Mouse (Mus musculus) limb, embryonic 14.5 days (tissue): ENCODE measurements around the gene Bhmt. TPM values are rescaled to one million over a fixed set of nuclear protein-coding genes. Genes with fewer than 3 reads are reported as not detected.

Experiments
- ATAC-seq: fragments of 200-750 bp; cut with Nextera tagmentation; 2 replicates; pipeline ENCODE4 v1.8.0; 2017; ENCODE audit warnings: low read depth, moderate number of reproducible peaks, moderate TSS enrichment; ENCODE audit not compliant: low FRiP score
- DNase-seq: peaks from one replicate; pipeline ENCODE4 v3.0.0-alpha.2; 2015; ENCODE audit warnings: low spot score
- H3K27ac ChIP-seq: fragments of 300-500 bp; sonication (generic); replicated peaks from 2 replicates; pipeline ENCODE4 v1.5.1; 2014; ENCODE audit warnings: low read depth, mild to moderate bottlenecking, low read length, moderate library complexity, mixed read lengths
- H3K27me3 ChIP-seq: fragments of 300-500 bp; sonication (generic); 2 replicates; pipeline ENCODE4 v1.6.1; 2014; ENCODE audit warnings: low read length, mixed read lengths; ENCODE audit not compliant: control insufficient read depth, insufficient read depth
- H3K36me3 ChIP-seq: fragments of 300-500 bp; sonication (generic); 2 replicates; pipeline ENCODE4 v1.6.1; 2014; ENCODE audit warnings: mild to moderate bottlenecking, low read length, moderate library complexity, mixed read lengths; ENCODE audit not compliant: control insufficient read depth, insufficient read depth
- H3K4me1 ChIP-seq: fragments of 300-500 bp; sonication (generic); 2 replicates; pipeline ENCODE4 v1.6.1; 2014; ENCODE audit warnings: antibody characterized with exemption, low read length, mixed read lengths; ENCODE audit not compliant: control insufficient read depth, insufficient read depth
- H3K4me2 ChIP-seq: fragments of 300-500 bp; sonication (generic); replicated peaks from 2 replicates; pipeline ENCODE4 v1.6.1; 2014; ENCODE audit warnings: low read depth, mild to moderate bottlenecking, low read length, moderate library complexity; ENCODE audit not compliant: severe bottlenecking
- H3K4me3 ChIP-seq: fragments of 300-500 bp; sonication (generic); replicated peaks from 2 replicates; pipeline ENCODE4 v1.5.1; 2014; ENCODE audit warnings: low read length
- H3K9ac ChIP-seq: fragments of 300-500 bp; sonication (generic); 2 replicates; pipeline ENCODE4 v1.6.1; 2014; ENCODE audit warnings: mild to moderate bottlenecking, low read depth, low read length, moderate library complexity; ENCODE audit not compliant: severe bottlenecking
- H3K9me3 ChIP-seq: fragments of 300-500 bp; sonication (generic); 2 replicates; pipeline ENCODE4 v1.6.1; 2016; ENCODE audit warnings: low read length; ENCODE audit not compliant: control insufficient read depth
- POLR2A ChIP-seq: fragments of 200-500 bp; IDR thresholded peaks from 2 replicates; pipeline ENCODE4 v1.8.0; 2012; ENCODE audit warnings: inconsistent platforms, mild to moderate bottlenecking, moderate library complexity, borderline replicate concordance; ENCODE audit not compliant: insufficient read depth, insufficient read length; ENCODE audit errors: extremely low read depth
- WGBS: fragments of 180-500 bp; shearing (Covaris S2); extraction: QIAGEN DNeasy Blood & Tissue Kit; methylation state at CpG from one replicate; pipeline ENCODE4 v1.1.7; 2014; 5-methylcytosine and 5-hydroxymethylcytosine counted together
- polyA plus RNA-seq, 2 experiments: library from polyadenylated mRNA; depleted of rRNA in 1 of 2; stranded (reverse) in 1 of 2; unstranded in 1 of 2; fragments of >200 nt; fragmentation: Nextera tagmentation in 1 of 2; extraction: Ambion mirVana in 1 of 2; gene quantifications; 2 replicates each; pipeline versions ENCODE4 v1.2.1 to v1.2.3; 2012 to 2014

Gene Bhmt
- polyA plus RNA-seq (2012; rRNA removed): 0.05 TPM in 1 of 2 replicates, not detected in the other
- not detected in 2 replicates for polyA plus RNA-seq (2014; fragmentation: Nextera tagmentation; extraction: Ambion mirVana)

- ATAC-seq: no peak
- no peaks in the 10 kb centered on the region for H3K9me3 ChIP-seq
- H3K36me3 ChIP-seq: no peaks in the 10 kb centered on the region
Measured at GRCm38 (mm10) chr13:93637282-93638245, at the start of gene Bhmt. Gene Bhmt, minus strand, starts transcription at chr13:93637961.

GRCm38 (mm10) chr13:93687321-93687720, 49.6 kb upstream of the Bhmt start:
- no peak overlapping the region for H3K27ac ChIP-seq
- no peak overlapping the region for H3K4me3 ChIP-seq
- ATAC-seq (no peak), DNase-seq (no peak)
- H3K4me2 ChIP-seq: no peak overlapping the region
- TF ChIP-seq POLR2A: no peak
- no peaks in the 10 kb centered on the region for H3K27me3 ChIP-seq
- no peaks in the 10 kb centered on the region for H3K4me1 ChIP-seq
- 15% methylated on average over 5 of the region's 5 CpGs for WGBS
- H3K36me3 ChIP-seq: no peaks in the 10 kb centered on the region
- H3K9ac ChIP-seq: no peak overlapping the region
- H3K9me3 ChIP-seq: no peaks in the 10 kb centered on the region

More at GRCm38 (mm10) chr13:93637282-93638245, at the start of gene Bhmt:
- Histone ChIP-seq H3K4me3 (no peak within 1 kb of the TSS), H3K4me1 (no peaks in the 10 kb centered on the region), H3K9ac (no peak within 1 kb of the TSS), H3K27me3 (no peaks in the 10 kb centered on the region), H3K4me2 (no peak within 1 kb of the TSS), H3K27ac (no peak within 1 kb of the TSS)
- no peak for DNase-seq
- WGBS: 73% methylated on average over 19 of the region's 19 CpGs
- TF ChIP-seq POLR2A: no peak

GRCm38 (mm10) chr13:93685226-93685625, 47.5 kb upstream of the Bhmt start:
- H3K27ac ChIP-seq: no peak overlapping the region
- H3K4me2 ChIP-seq: no peak overlapping the region
- WGBS: 76% methylated on average over 4 of the region's 4 CpGs
- no peaks in the 10 kb centered on the region for H3K4me1 ChIP-seq
- TF ChIP-seq POLR2A: no peak
- H3K4me3 ChIP-seq: no peak overlapping the region
- H3K27me3 ChIP-seq: no peaks in the 10 kb centered on the region
- ATAC-seq: no peak
- H3K9ac ChIP-seq: no peak overlapping the region
- H3K9me3 ChIP-seq: no peaks in the 10 kb centered on the region
- no peaks in the 10 kb centered on the region for H3K36me3 ChIP-seq
- no peak for DNase-seq

- H3K4me3 ChIP-seq: no peak overlapping the region
- no peaks in the 10 kb centered on the region for H3K36me3 ChIP-seq
- no peak overlapping the region for H3K27ac ChIP-seq
- H3K9me3 ChIP-seq: no peaks in the 10 kb centered on the region
- no peak for ATAC-seq
- TF ChIP-seq POLR2A: no peak
- DNase-seq: peak; percentile 59
- no peaks in the 10 kb centered on the region for H3K27me3 ChIP-seq
- no peak overlapping the region for H3K4me2 ChIP-seq
- H3K9ac ChIP-seq: no peak overlapping the region
- H3K4me1 ChIP-seq: no peaks in the 10 kb centered on the region
Measured at GRCm38 (mm10) chr13:93683336-93683735, 45.6 kb upstream of the Bhmt start.

- Histone ChIP-seq H3K4me2 (no peak overlapping the region), H3K9ac (no peak overlapping the region), H3K9me3 (no peaks in the 10 kb centered on the region), H3K27me3 (peaks cover 11% of the 10 kb centered on the region), H3K27ac (no peak overlapping the region), H3K4me1 (no peaks in the 10 kb centered on the region), H3K36me3 (no peaks in the 10 kb centered on the region), H3K4me3 (no peak overlapping the region)
- DNase-seq (no peak), ATAC-seq (no peak)
- 75% methylated on average over 9 of the region's 9 CpGs for WGBS
- TF ChIP-seq POLR2A: no peak
Measured at GRCm38 (mm10) chr13:93676864-93677263, 39.1 kb upstream of the Bhmt start.
